Mouse (Mus musculus) neural tube, embryonic 13.5 days (tissue): ENCODE data around the gene Erbb4. TPM values are rescaled to one million over a fixed set of nuclear protein-coding genes. Genes with fewer than 3 reads are reported as not detected.

ENCODE experiments used
- ATAC-seq: fragments of 200-750 bp; cut with Nextera tagmentation; 2 replicates; pipeline ENCODE4 v1.8.0; 2017; ENCODE audit warnings: low read depth, mild to moderate bottlenecking, moderate TSS enrichment, moderate library complexity
- H3K27ac ChIP-seq: fragments of 300-500 bp; sonication (generic); replicated peaks from 2 replicates; pipeline ENCODE4 v1.5.1; 2015; ENCODE audit warnings: moderate library complexity, mild to moderate bottlenecking, inconsistent platforms
- H3K27me3 ChIP-seq: fragments of 300-500 bp; sonication (generic); 2 replicates; pipeline ENCODE4 v1.6.1; 2015; ENCODE audit warnings: mild to moderate bottlenecking, inconsistent platforms
- H3K36me3 ChIP-seq: fragments of 300-500 bp; sonication (generic); 2 replicates; pipeline ENCODE4 v1.6.1; 2015; ENCODE audit warnings: mild to moderate bottlenecking, inconsistent platforms
- H3K4me1 ChIP-seq: fragments of 300-500 bp; sonication (generic); replicated peaks from 2 replicates; pipeline ENCODE4 v1.6.1; 2015; ENCODE audit warnings: inconsistent platforms
- H3K4me2 ChIP-seq: fragments of 300-500 bp; sonication (generic); 2 replicates; pipeline ENCODE4 v1.6.1; 2015; ENCODE audit warnings: inconsistent platforms, mild to moderate bottlenecking, moderate library complexity
- H3K4me3 ChIP-seq: fragments of 300-500 bp; sonication (generic); 2 replicates; pipeline ENCODE4 v1.5.1; 2015; ENCODE audit warnings: mild to moderate bottlenecking, inconsistent platforms
- H3K9ac ChIP-seq: fragments of 300-500 bp; sonication (generic); 2 replicates; pipeline ENCODE4 v1.6.1; 2015; ENCODE audit warnings: moderate library complexity, mild to moderate bottlenecking, inconsistent platforms
- H3K9me3 ChIP-seq: fragments of 300-500 bp; sonication (generic); 2 replicates; pipeline ENCODE4 v1.6.1; 2016; ENCODE audit warnings: inconsistent platforms
- WGBS: fragments of 180-500 bp; shearing (Covaris S2); methylation state at CpG from one replicate; pipeline ENCODE4 v1.1.7; 2015; 5-methylcytosine and 5-hydroxymethylcytosine counted together
- polyA plus RNA-seq: library from polyadenylated mRNA; unstranded; fragments of >200 nt; fragmentation: Nextera tagmentation; extraction: Ambion mirVana; gene quantifications from 2 replicates; pipeline ENCODE4 v1.2.1, GENCODE M21; 2015

Erbb4 gene
- polyA plus RNA-seq, 1 experiment from 2014 or later = 13.6 TPM

DNA sequence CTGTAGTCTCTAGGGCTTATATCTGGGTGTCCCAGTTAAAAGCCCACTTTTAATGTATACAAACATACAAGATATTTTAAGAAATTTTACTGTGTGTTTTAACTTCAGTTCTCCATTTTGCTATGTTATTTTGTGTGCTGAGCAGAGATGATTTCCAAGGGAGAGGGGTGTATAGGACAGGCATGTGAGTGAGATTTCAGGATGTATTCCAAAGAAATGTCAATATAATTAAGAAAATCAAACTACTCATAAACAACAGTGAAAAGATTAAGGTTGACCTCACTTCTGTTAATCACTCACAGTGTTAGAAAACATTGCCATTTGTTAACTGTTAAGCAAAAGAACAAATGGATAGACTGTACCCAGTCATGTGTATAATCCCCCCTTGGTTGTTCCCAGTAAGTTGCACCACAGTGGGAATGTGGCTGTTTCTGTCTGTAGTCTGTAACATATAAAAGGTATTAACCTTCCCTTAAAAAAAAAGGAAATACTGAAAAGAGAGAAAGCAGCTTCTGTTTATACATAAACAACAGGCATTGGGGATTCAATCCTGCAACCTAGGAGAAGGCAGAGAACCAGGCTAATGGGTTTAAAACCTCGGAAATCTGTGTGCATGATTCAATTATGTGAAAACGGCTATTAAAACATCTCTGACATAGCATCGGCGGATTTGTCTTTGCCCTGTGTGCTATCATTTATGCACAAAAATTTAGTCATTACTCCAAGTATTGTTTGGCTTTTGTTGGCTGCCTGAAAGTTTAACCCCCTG is 84.5 kb downstream of the Erbb4 start:
- ATAC-seq = no peak

GRCm38 (mm10) chr1:69009800-69010505 is 97.9 kb downstream of the Erbb4 start:
- 0 out of 2 replicates have a peak, but pooled peaks cover 6% of the 10 kb centered on the region for H3K4me1 ChIP-seq
- 37% methylated on average over 5 of the region's 5 CpGs for WGBS
- no peak; the same call in 1 of the 2 replicates for ATAC-seq
- no peak overlapping the region for H3K4me2 ChIP-seq
- H3K9ac ChIP-seq = no peak overlapping the region
- H3K36me3 ChIP-seq = no peaks in the 10 kb centered on the region
- no peak overlapping the region for H3K27ac ChIP-seq
- peaks cover 9% of the 10 kb centered on the region; the same call in 1 of the 2 replicates for H3K27me3 ChIP-seq
- H3K4me3 ChIP-seq = no peak overlapping the region
- H3K9me3 ChIP-seq = no peaks in the 10 kb centered on the region

More for the DNA sequence above, 84.5 kb downstream of the Erbb4 start:
- Histone ChIP-seq H3K9me3 (no peaks in the 10 kb centered on the region), H3K4me2 (no peak overlapping the region), H3K36me3 (no peaks in the 10 kb centered on the region), H3K27me3 (no peaks in the 10 kb centered on the region), H3K4me1 (peaks cover 20% of the 10 kb centered on the region), H3K27ac (no peak overlapping the region), H3K4me3 (no peak overlapping the region), H3K9ac (no peak overlapping the region)
- WGBS = 34% methylated on average over 4 of the region's 4 CpGs

- no peaks in the 10 kb centered on the region for H3K27me3 ChIP-seq
- H3K4me3 ChIP-seq = no peak overlapping the region
- no peak for ATAC-seq
- H3K36me3 ChIP-seq = no peaks in the 10 kb centered on the region
- no peak overlapping the region for H3K27ac ChIP-seq
- 79% methylated on average over 3 of the region's 3 CpGs for WGBS
- H3K4me1 ChIP-seq = no peaks in the 10 kb centered on the region
- H3K9me3 ChIP-seq = no peaks in the 10 kb centered on the region
- H3K4me2 ChIP-seq = no peak overlapping the region
- no peak overlapping the region for H3K9ac ChIP-seq
Measured at GRCm38 (mm10) chr1:69001371-69001770, 106.5 kb downstream of the Erbb4 start.

DNA sequence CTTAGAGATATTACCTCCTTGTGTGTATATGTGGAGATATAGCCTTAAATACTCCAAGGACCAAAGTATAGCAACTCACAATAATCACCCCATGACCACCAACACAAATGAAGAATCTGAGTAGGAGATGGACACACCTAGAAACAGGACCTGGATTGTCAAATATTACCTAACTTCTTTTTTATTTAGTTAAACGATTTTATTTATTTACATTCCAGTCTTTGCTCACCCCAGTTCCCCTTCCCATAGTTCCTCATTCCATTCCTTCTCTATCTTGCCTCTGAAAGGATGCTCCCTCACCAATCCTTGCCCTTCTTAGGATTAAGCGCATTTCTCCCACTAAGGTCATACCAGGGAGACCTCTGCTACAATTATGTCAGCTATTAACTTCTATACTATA is 128.6 kb downstream of the Erbb4 start:
- no peak overlapping the region for H3K4me3 ChIP-seq

GRCm38 (mm10) chr1:68978571-68978970 is 129.3 kb downstream of the Erbb4 start:
- no peak for ATAC-seq
- Histone ChIP-seq H3K27ac (no peak overlapping the region), H3K4me2 (no peak overlapping the region), H3K9me3 (no peaks in the 10 kb centered on the region), H3K27me3 (no peaks in the 10 kb centered on the region), H3K4me3 (no peak overlapping the region), H3K9ac (no peak overlapping the region), H3K36me3 (no peaks in the 10 kb centered on the region), H3K4me1 (peaks cover 4% of the 10 kb centered on the region; the same call in 1 of the 2 replicates)
- 88% methylated on average over 3 of the region's 3 CpGs for WGBS

More for the DNA sequence above, 128.6 kb downstream of the Erbb4 start:
- H3K9me3 ChIP-seq = no peaks in the 10 kb centered on the region
- H3K27me3 ChIP-seq = no peaks in the 10 kb centered on the region
- H3K4me1 ChIP-seq = no peaks in the 10 kb centered on the region
- 84% methylated on average over 2 of the region's 2 CpGs for WGBS
- no peak overlapping the region for H3K4me2 ChIP-seq
- ATAC-seq = no peak
- H3K27ac ChIP-seq = no peak overlapping the region
- H3K36me3 ChIP-seq = no peaks in the 10 kb centered on the region
- H3K9ac ChIP-seq = no peak overlapping the region

DNA sequence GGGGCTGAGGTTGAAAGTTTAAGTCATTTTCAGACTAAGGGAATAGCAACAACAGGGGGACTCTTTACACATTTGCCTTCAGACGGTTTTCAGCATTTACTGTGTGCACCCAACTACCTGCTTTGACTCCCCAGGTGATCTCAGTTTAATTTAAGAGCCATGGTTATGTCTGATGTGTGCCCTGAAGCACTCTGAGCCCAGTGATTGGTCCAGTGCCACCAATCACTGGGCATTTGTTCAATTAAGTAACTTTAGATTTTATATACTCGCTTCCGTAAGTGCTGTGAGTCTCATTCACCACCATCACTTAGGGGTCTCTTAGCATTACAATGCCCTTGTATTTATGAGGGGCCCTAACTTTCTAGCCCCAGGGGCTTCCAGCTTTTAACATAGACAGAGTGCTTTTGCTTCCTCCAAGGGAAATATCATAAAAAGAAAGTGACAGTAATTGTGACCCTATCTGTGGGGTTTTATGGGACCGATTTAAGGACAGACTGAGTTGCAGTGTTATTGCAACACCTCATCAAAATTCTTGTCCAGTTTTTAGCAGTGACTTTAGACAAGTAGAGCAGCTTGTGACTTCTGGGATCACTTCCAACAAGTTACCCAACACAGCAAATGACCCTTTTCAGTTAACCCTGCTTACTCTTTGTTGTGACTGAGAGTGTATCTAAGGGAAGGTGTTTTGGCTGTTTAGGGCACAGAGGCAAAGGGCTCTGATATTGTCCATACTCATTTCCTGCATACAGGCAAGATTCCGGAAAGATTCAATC is 134.3 kb downstream of the Erbb4 start:
- Histone ChIP-seq H3K36me3 (no peaks in the 10 kb centered on the region), H3K27ac (peak overlapping the region; percentile 18; the same call in 1 of the 2 replicates), H3K4me1 (peaks cover 9% of the 10 kb centered on the region; the same call in 1 of the 2 replicates), H3K27me3 (no peaks in the 10 kb centered on the region), H3K9me3 (no peaks in the 10 kb centered on the region), H3K4me3 (no peak overlapping the region), H3K4me2 (no peak overlapping the region), H3K9ac (no peak overlapping the region)
- ATAC-seq = peak; percentile 61; the same call in 1 of the 2 replicates
- 23% methylated on average over 5 of the region's 5 CpGs for WGBS

DNA sequence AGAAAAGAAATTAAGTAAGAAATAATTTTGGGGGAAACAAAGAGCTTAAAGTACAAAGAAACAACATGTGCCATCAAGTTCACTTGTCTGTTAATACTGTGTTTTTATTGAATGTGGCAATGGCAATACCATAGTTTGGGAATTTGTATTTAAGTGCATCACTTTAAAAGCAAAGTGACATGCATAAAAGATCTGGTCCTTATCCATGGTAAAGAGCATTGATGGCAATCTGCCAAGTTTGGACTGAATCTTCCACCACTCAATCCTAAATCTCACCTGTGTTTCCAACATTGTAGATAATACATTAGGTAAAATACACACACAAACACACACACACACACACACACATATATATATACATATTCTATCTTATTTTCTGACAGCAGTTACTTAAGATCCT is 143.7 kb downstream of the Erbb4 start:
- Histone ChIP-seq H3K27ac (no peak overlapping the region), H3K4me3 (no peak overlapping the region), H3K4me2 (no peak overlapping the region), H3K9me3 (no peaks in the 10 kb centered on the region), H3K36me3 (no peaks in the 10 kb centered on the region), H3K9ac (no peak overlapping the region), H3K27me3 (no peaks in the 10 kb centered on the region), H3K4me1 (0 out of 2 replicates have a peak, but pooled peaks cover 3% of the 10 kb centered on the region)
- ATAC-seq = no peak

DNA sequence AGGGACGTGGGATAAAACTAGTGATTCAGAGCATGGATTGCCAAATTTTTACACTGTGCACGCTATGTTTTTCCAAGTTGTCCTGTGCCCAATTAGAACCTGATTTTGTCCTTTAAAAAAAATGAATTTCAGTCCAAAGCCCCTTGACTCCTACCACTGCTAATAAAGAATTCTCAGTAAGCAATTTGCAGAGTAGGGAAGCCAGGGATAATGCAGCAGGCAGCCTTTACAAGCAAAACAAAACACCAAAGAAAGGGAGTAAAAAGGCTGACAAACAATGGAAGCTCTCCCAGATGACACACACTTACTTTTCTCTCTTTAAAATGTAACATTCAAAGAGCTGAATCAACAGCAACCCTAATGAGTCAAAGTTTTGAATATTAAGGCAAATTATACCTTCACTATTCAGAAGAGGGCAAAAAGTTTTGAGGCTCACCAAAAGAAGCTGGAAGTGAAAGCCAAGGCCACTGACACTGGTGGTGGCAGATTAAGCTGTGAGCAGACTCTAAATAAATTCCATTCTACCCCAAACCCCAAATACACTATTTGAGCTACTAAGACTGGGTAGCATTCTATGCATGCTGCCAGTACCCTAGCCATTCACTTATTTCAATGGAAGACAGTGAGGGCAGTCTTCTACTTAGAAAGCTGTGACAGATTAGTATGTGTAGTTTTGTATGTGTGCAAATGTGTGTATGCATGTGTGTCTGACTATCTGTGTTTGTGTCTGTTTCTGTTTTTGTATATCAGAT is 146.3 kb downstream of the Erbb4 start:
- Histone ChIP-seq H3K9me3 (no peaks in the 10 kb centered on the region), H3K4me3 (no peak overlapping the region), H3K27me3 (no peaks in the 10 kb centered on the region), H3K36me3 (no peaks in the 10 kb centered on the region), H3K27ac (peak overlapping the region; percentile 39), H3K9ac (no peak overlapping the region), H3K4me2 (no peak overlapping the region), H3K4me1 (peaks cover 12% of the 10 kb centered on the region)
- 46% methylated on average over 2 of the region's 2 CpGs for WGBS
- ATAC-seq = no peak

DNA sequence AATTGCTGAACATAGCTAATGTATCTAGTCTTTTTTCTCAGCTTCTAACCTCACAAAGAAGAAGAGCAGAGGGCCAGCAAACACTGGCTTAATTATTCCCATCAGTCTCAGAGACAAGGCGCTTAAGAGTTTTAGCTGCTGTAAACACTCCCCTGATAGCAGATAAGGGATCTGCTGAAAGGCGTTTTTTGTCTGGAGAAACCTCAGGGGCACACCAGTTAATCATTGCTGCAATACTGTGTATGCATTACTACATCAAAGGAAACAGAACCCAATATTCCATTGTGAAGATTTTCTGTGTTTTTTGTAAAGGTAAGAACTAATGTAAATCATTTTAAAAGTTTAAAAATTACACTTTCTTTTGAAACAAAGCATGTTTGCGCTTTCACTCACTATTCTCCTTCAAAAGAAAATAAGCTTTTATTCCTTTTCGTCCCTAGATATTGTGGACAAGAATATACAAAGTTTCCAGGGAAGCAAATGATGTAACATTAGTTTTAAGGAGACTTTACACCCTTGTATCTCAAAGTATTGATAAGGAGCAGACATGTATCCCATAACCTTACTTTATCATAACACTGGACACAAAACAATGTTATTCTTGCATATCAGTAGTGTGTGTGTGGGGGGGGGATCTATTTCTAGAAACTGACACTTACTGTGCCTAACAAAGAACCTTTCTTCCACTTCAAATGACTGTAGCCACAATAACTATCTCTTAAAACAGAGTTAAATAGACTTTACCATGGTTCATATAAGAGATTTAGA is 150.9 kb downstream of the Erbb4 start:
- Histone ChIP-seq H3K27me3 (no peaks in the 10 kb centered on the region), H3K4me2 (no peak overlapping the region), H3K9ac (no peak overlapping the region), H3K4me1 (peaks cover 12% of the 10 kb centered on the region), H3K36me3 (no peaks in the 10 kb centered on the region), H3K4me3 (no peak overlapping the region), H3K27ac (no peak overlapping the region), H3K9me3 (no peaks in the 10 kb centered on the region)
- WGBS = 44% methylated on average over 4 of the region's 4 CpGs
- ATAC-seq = no peak

GRCm38 (mm10) chr1:68955482-68955881 is 152.4 kb downstream of the Erbb4 start:
- Histone ChIP-seq H3K9me3 (no peaks in the 10 kb centered on the region), H3K4me2 (no peak overlapping the region), H3K27me3 (no peaks in the 10 kb centered on the region), H3K27ac (no peak overlapping the region), H3K36me3 (no peaks in the 10 kb centered on the region), H3K4me1 (peaks cover 8% of the 10 kb centered on the region), H3K9ac (no peak overlapping the region), H3K4me3 (no peak overlapping the region)
- no peak for ATAC-seq
- 60% methylated on average over 2 of the region's 2 CpGs for WGBS

DNA sequence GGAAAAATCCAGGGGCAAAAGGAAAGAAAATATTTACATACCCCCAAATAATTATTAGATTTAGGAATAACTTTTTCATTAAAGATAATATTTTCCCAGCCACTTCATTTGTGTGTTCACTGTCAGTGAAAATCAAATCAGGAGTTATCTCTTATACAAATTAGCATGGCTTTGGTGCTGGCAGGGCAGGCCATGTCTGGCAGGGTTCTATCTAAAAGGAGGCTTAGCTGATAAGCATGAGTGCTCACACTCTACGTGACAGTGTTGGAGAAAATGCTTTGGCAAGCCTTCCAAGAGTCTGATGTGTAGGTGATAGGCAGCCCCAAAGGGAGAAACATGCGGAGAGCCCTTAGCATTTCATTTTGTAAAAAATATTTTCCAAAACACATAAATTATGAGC is 164.7 kb downstream of the Erbb4 start:
- no peak overlapping the region for H3K9ac ChIP-seq
- no peak overlapping the region for H3K27ac ChIP-seq
- no peaks in the 10 kb centered on the region for H3K36me3 ChIP-seq
- WGBS = 78% methylated on average over 2 of the region's 2 CpGs
- no peaks in the 10 kb centered on the region for H3K4me1 ChIP-seq
- H3K27me3 ChIP-seq = no peaks in the 10 kb centered on the region
- no peaks in the 10 kb centered on the region for H3K9me3 ChIP-seq
- no peak overlapping the region for H3K4me3 ChIP-seq
- H3K4me2 ChIP-seq = no peak overlapping the region
- ATAC-seq = no peak
